Mouse (Mus musculus) liver, embryonic 16.5 days (tissue): ENCODE data around the gene Hnrnpul2. TPM values are rescaled to one million over a fixed set of nuclear protein-coding genes. Genes with fewer than 3 reads are reported as not detected.

Experiments used
- ATAC-seq: fragments of 200-750 bp; cut with Nextera tagmentation; 2 replicates; pipeline ENCODE4 v1.8.0; 2017; ENCODE audit warnings: low read depth, mild to moderate bottlenecking, moderate number of reproducible peaks, moderate library complexity
- H3K27ac ChIP-seq: fragments of 300-500 bp; sonication (generic); 2 replicates; pipeline ENCODE4 v1.5.1; 2014; ENCODE audit warnings: mild to moderate bottlenecking, low read length
- H3K27me3 ChIP-seq: fragments of 300-500 bp; sonication (generic); 2 replicates; pipeline ENCODE4 v1.6.1; 2014; ENCODE audit warnings: low read depth, low read length, mixed read lengths; ENCODE audit not compliant: control insufficient read depth, insufficient read depth
- H3K36me3 ChIP-seq: fragments of 300-500 bp; sonication (generic); 2 replicates; pipeline ENCODE4 v1.6.1; 2014; ENCODE audit warnings: mild to moderate bottlenecking; ENCODE audit not compliant: control insufficient read depth, insufficient read depth
- H3K4me1 ChIP-seq: fragments of 300-500 bp; sonication (generic); 2 replicates; pipeline ENCODE4 v1.6.1; 2014; ENCODE audit warnings: low read depth, low read length, mixed read lengths; ENCODE audit not compliant: control insufficient read depth
- H3K4me2 ChIP-seq: fragments of 300-500 bp; sonication (generic); 2 replicates; pipeline ENCODE4 v1.6.1; 2014; ENCODE audit warnings: low read depth, low read length, mixed read lengths
- H3K4me3 ChIP-seq: fragments of 300-500 bp; sonication (generic); 2 replicates; pipeline ENCODE4 v1.5.1; 2014; ENCODE audit warnings: low read depth, mild to moderate bottlenecking, low read length
- H3K9ac ChIP-seq: fragments of 300-500 bp; sonication (generic); 2 replicates; pipeline ENCODE4 v1.6.1; 2014; ENCODE audit warnings: low read depth, low read length
- H3K9me3 ChIP-seq: fragments of 300-500 bp; sonication (generic); replicated peaks from 2 replicates; pipeline ENCODE4 v1.6.1; 2016; ENCODE audit warnings: low read length; ENCODE audit not compliant: control insufficient read depth
- WGBS: fragments of 180-500 bp; shearing (Covaris S2); extraction: QIAGEN DNeasy Blood & Tissue Kit; methylation state at CpG from one replicate; pipeline ENCODE4 v1.1.7; 2014; ENCODE audit not compliant: insufficient replicate concordance; 5-methylcytosine and 5-hydroxymethylcytosine counted together
- polyA plus RNA-seq: library from polyadenylated mRNA; unstranded; fragments of >200 nt; fragmentation: Nextera tagmentation; extraction: Ambion mirVana; gene quantifications from 2 replicates; pipeline ENCODE4 v1.2.1, GENCODE M21; 2015

The Hnrnpul2 gene
- polyA plus RNA-seq, 1 experiment from 2014 or later = 1.8 TPM

DNA sequence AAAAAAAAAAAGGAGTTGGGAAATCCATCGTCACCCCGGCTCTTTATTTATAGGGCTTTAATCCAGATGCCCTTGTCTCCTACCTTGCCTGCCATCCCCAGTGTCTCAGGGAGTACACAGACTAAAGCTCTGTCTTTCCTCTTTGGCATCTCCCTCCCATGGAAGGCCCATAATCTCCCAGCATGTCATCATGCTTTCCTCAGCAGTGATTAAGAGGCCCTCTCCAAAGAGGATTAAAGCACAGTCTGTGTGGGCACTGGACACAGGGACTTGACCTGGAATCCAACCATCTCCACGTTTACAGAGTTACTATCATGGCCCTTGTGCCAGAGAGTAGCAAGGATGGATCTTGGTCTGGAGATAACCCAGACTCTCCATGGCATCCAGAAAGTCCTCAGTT is 63.8 kb downstream of the Hnrnpul2 start, which contains the start of the genes Lbhd1 and Gm49403:
Lbhd1 (plus strand) TSS at position 117 of the 400 bp plus-strand sequence.
Gm49403 (plus strand) TSS at position 315 of the 400 bp plus-strand sequence.
- H3K27ac ChIP-seq = no peak within 1 kb of the TSS
- WGBS = 68% methylated on average over 3 of the region's 3 CpGs
- peaks cover 18% of the 10 kb centered on the region for H3K4me1 ChIP-seq
- H3K9ac ChIP-seq = no peak within 1 kb of the TSS
- no peak for ATAC-seq
- H3K4me2 ChIP-seq = no peak within 1 kb of the TSS
- no peak within 1 kb of the TSS for H3K4me3 ChIP-seq
- H3K36me3 ChIP-seq = no peaks in the 10 kb centered on the region
- no peaks in the 10 kb centered on the region for H3K9me3 ChIP-seq
- H3K27me3 ChIP-seq = no peaks in the 10 kb centered on the region

Other genes with a start within 250 kb of the Hnrnpul2 start
- 2.4 and 2.6 TPM in 2 replicates for gene Slc22a8, start 228.8 kb upstream of the Hnrnpul2 start, polyA plus RNA-seq
- gene Slc22a6, start 202.0 kb upstream of the Hnrnpul2 start, polyA plus RNA-seq = 0.02 TPM in 1 of 2 replicates, not detected in the other
- 0.02 TPM in 1 of 2 replicates, not detected in the other for gene Chrm1, start 156.2 kb upstream of the Hnrnpul2 start, polyA plus RNA-seq
- 133 and 137 TPM in 2 replicates for gene Slc3a2, start 96.6 kb upstream of the Hnrnpul2 start, polyA plus RNA-seq
- gene Wdr74, start 84.2 kb upstream of the Hnrnpul2 start, polyA plus RNA-seq = 40.0 and 48.3 TPM in 2 replicates
- 0.45 and 0.63 TPM in 2 replicates for gene 1700092M07Rik, start 79.3 kb upstream of the Hnrnpul2 start, polyA plus RNA-seq
- gene Stx5a, start 78.6 kb upstream of the Hnrnpul2 start, polyA plus RNA-seq = 57.8 and 59.8 TPM in 2 replicates
- 77.8 and 87.7 TPM in 2 replicates for gene Nxf1, start 62.9 kb upstream of the Hnrnpul2 start, polyA plus RNA-seq
- 48.1 and 50.9 TPM in 2 replicates for gene Tmem223, start 49.0 kb upstream of the Hnrnpul2 start, polyA plus RNA-seq
- 90.9 and 93.7 TPM in 2 replicates for gene Tmem179b, start 45.5 kb upstream of the Hnrnpul2 start, polyA plus RNA-seq
- gene Taf6l, start 33.6 kb upstream of the Hnrnpul2 start, polyA plus RNA-seq = 10.0 and 11.0 TPM in 2 replicates
- 56.4 and 64.8 TPM in 2 replicates for gene Polr2g, start 21.4 kb upstream of the Hnrnpul2 start, polyA plus RNA-seq
- gene Zbtb3, start 17.5 kb upstream of the Hnrnpul2 start, polyA plus RNA-seq = 1.0 and 1.5 TPM in 2 replicates
- 21.6 and 22.9 TPM in 2 replicates for gene Ttc9c, start 677 bp upstream of the Hnrnpul2 start, polyA plus RNA-seq
- not detected in 2 replicates for gene AC129217.1, start 9.8 kb downstream of the Hnrnpul2 start, polyA plus RNA-seq
- 27.1 and 29.3 TPM in 2 replicates for gene Bscl2, start 17.5 kb downstream of the Hnrnpul2 start, polyA plus RNA-seq
- gene Gng3, start 19.2 kb downstream of the Hnrnpul2 start, polyA plus RNA-seq = 0.22 and 0.51 TPM in 2 replicates
- gene Lrrn4cl, start 30.8 kb downstream of the Hnrnpul2 start, polyA plus RNA-seq = 0.06 and 0.35 TPM in 2 replicates
- 90.5 and 92.7 TPM in 2 replicates for gene Ubxn1, start 51.5 kb downstream of the Hnrnpul2 start, polyA plus RNA-seq
- 27.9 and 29.6 TPM in 2 replicates for gene Uqcc3, start 60.9 kb downstream of the Hnrnpul2 start, polyA plus RNA-seq
- 29.6 and 41.8 TPM in 2 replicates for gene Lbhd1, start 63.7 kb downstream of the Hnrnpul2 start, polyA plus RNA-seq
- gene Gm49403, start 63.9 kb downstream of the Hnrnpul2 start, polyA plus RNA-seq = not detected in 2 replicates
- 38.6 and 43.2 TPM in 2 replicates for gene 1810009A15Rik, start 68.8 kb downstream of the Hnrnpul2 start, polyA plus RNA-seq
- not detected in 2 replicates for gene Gm49416, start 68.9 kb downstream of the Hnrnpul2 start, polyA plus RNA-seq
- gene Ints5, start 73.0 kb downstream of the Hnrnpul2 start, polyA plus RNA-seq = 18.3 and 21.1 TPM in 2 replicates
- gene Ganab, start 78.1 kb downstream of the Hnrnpul2 start, polyA plus RNA-seq = 50.3 and 50.8 TPM in 2 replicates
- 19.8 and 20.5 TPM in 2 replicates for gene B3gat3, start 100.4 kb downstream of the Hnrnpul2 start, polyA plus RNA-seq
- 2.4 and 2.6 TPM in 2 replicates for gene Rom1, start 109.3 kb downstream of the Hnrnpul2 start, polyA plus RNA-seq
- gene Eml3, start 109.5 kb downstream of the Hnrnpul2 start, polyA plus RNA-seq = 11.4 and 12.8 TPM in 2 replicates
- 73.9 and 82.3 TPM in 2 replicates for gene Mta2, start 121.9 kb downstream of the Hnrnpul2 start, polyA plus RNA-seq
- 12.6 and 12.9 TPM in 2 replicates for gene Tut1, start 133.8 kb downstream of the Hnrnpul2 start, polyA plus RNA-seq
- 153 and 172 TPM in 2 replicates for gene Eef1g, start 147.0 kb downstream of the Hnrnpul2 start, polyA plus RNA-seq
- gene Ahnak, start 169.3 kb downstream of the Hnrnpul2 start, polyA plus RNA-seq = 3.1 TPM in 2 replicates